Mouse (Mus musculus): ENCODE measurements at regions not wholly inside any gene's neighbourhood (a gene's known extent, or its start where the extent isn't known, plus 50 kb on each side); places are given as distances from the start of the nearest gene placed in this dataset.
"Not testable (repeated sequence)": the region's sequence is repeated elsewhere in the genome, so short reads cannot be mapped to it uniquely, and the experiment has no call there.

- WGBS: 31% methylated on average over 11 of the region's 12 CpGs
- no peak overlapping the region for H3K4me3 ChIP-seq (ENCODE audit: low read depth, low read length)
- DNase-seq (ENCODE audit: low spot score) (no peak), ATAC-seq (ENCODE audit: low FRiP score, low TSS enrichment) (no peak)
- no peak overlapping the region for H3K27ac ChIP-seq (replicated peaks)
- no peak overlapping the region for H3K4me2 ChIP-seq (replicated peaks; ENCODE audit: low read depth)
- no peaks in the 10 kb centered on the region for H3K4me1 ChIP-seq (replicated peaks; ENCODE audit: control insufficient read depth, insufficient read depth)
- H3K9me3 ChIP-seq (ENCODE audit: control insufficient read depth, low read length): no peaks in the 10 kb centered on the region
- H3K9ac ChIP-seq (ENCODE audit: low read length): no peak overlapping the region
- no peak for TF ChIP-seq CTCF (IDR thresholded peaks at IDR 0.05; ENCODE audit: low read depth)
- TF ChIP-seq EP300 (optimal IDR thresholded peaks at IDR 0.05): no peak
- no peaks in the 10 kb centered on the region for H3K36me3 ChIP-seq (ENCODE audit: control insufficient read depth, insufficient read depth, low read length)
- no peaks in the 10 kb centered on the region for H3K27me3 ChIP-seq (ENCODE audit: control insufficient read depth, insufficient read depth, low read length)
Observed at GRCm38 (mm10) chr17:13479572-13480063, 125.2 kb downstream of the Tcp10c start.

GRCm38 (mm10) chr17:13481445-13482085 lies 127.2 kb downstream of the Tcp10c start:
- H3K27me3 ChIP-seq (ENCODE audit: control insufficient read depth, insufficient read depth, low read length): no peaks in the 10 kb centered on the region
- TF ChIP-seq CTCF (IDR thresholded peaks at IDR 0.05; ENCODE audit: low read depth) (no peak), EP300 (optimal IDR thresholded peaks at IDR 0.05) (no peak)
- H3K9ac ChIP-seq (ENCODE audit: low read length): no peak overlapping the region
- no peak overlapping the region for H3K27ac ChIP-seq (replicated peaks)
- H3K4me2 ChIP-seq (replicated peaks; ENCODE audit: low read depth): no peak overlapping the region
- DNase-seq (ENCODE audit: low spot score): no peak
- 82% methylated on average over 7 of the region's 7 CpGs for WGBS
- H3K36me3 ChIP-seq (ENCODE audit: control insufficient read depth, insufficient read depth, low read length): no peaks in the 10 kb centered on the region
- no peaks in the 10 kb centered on the region for H3K4me1 ChIP-seq (replicated peaks; ENCODE audit: control insufficient read depth, insufficient read depth)
- H3K9me3 ChIP-seq (ENCODE audit: control insufficient read depth, low read length): no peaks in the 10 kb centered on the region
- no peak overlapping the region for H3K4me3 ChIP-seq (ENCODE audit: low read depth, low read length)
- no peak for ATAC-seq (ENCODE audit: low FRiP score, low TSS enrichment)

- Histone ChIP-seq H3K9ac (ENCODE audit: low read length) (no peak overlapping the region), H3K27ac (replicated peaks) (no peak overlapping the region), H3K4me3 (ENCODE audit: low read depth, low read length) (no peak overlapping the region), H3K36me3 (ENCODE audit: control insufficient read depth, insufficient read depth, low read length) (no peaks in the 10 kb centered on the region), H3K4me2 (replicated peaks; ENCODE audit: low read depth) (no peak overlapping the region), H3K4me1 (replicated peaks; ENCODE audit: control insufficient read depth, insufficient read depth) (no peaks in the 10 kb centered on the region), H3K9me3 (ENCODE audit: control insufficient read depth, low read length) (no peaks in the 10 kb centered on the region), H3K27me3 (ENCODE audit: control insufficient read depth, insufficient read depth, low read length) (no peaks in the 10 kb centered on the region)
- DNase-seq (ENCODE audit: low spot score) (no peak), ATAC-seq (ENCODE audit: low FRiP score, low TSS enrichment) (no peak)
- 70% methylated on average over 3 of the region's 3 CpGs for WGBS
- no peak for TF ChIP-seq CTCF (IDR thresholded peaks at IDR 0.05; ENCODE audit: low read depth)
- TF ChIP-seq EP300 (optimal IDR thresholded peaks at IDR 0.05): no peak
Observed at GRCm38 (mm10) chr17:13482136-13482535, 127.8 kb downstream of the Tcp10c start.

- no peak overlapping the region for H3K4me2 ChIP-seq (replicated peaks; ENCODE audit: low read depth)
- H3K9me3 ChIP-seq (ENCODE audit: control insufficient read depth, low read length): no peaks in the 10 kb centered on the region
- no peaks in the 10 kb centered on the region for H3K27me3 ChIP-seq (ENCODE audit: control insufficient read depth, insufficient read depth, low read length)
- no peak overlapping the region for H3K27ac ChIP-seq (replicated peaks)
- H3K9ac ChIP-seq (ENCODE audit: low read length): no peak overlapping the region
- H3K4me1 ChIP-seq (replicated peaks; ENCODE audit: control insufficient read depth, insufficient read depth): no peaks in the 10 kb centered on the region; the same call in 1 of the 2 replicates
- ATAC-seq (ENCODE audit: low FRiP score, low TSS enrichment): no peak
- no peaks in the 10 kb centered on the region for H3K36me3 ChIP-seq (ENCODE audit: control insufficient read depth, insufficient read depth, low read length)
- 80% methylated on average over 10 of the region's 10 CpGs for WGBS
- no peak for TF ChIP-seq EP300 (optimal IDR thresholded peaks at IDR 0.05)
- TF ChIP-seq CTCF (IDR thresholded peaks at IDR 0.05; ENCODE audit: low read depth): no peak
- DNase-seq (ENCODE audit: low spot score): no peak
- no peak overlapping the region for H3K4me3 ChIP-seq (ENCODE audit: low read depth, low read length)
Observed at GRCm38 (mm10) chr17:13487291-13488215, 133.2 kb downstream of the Tcp10c start.

GRCm38 (mm10) chr17:13488608-13489324 lies 134.4 kb downstream of the Tcp10c start:
- Histone ChIP-seq H3K9me3 (ENCODE audit: control insufficient read depth, low read length) (no peaks in the 10 kb centered on the region), H3K27ac (replicated peaks) (no peak overlapping the region), H3K9ac (ENCODE audit: low read length) (no peak overlapping the region), H3K4me3 (ENCODE audit: low read depth, low read length) (no peak overlapping the region), H3K4me2 (replicated peaks; ENCODE audit: low read depth) (no peak overlapping the region), H3K4me1 (replicated peaks; ENCODE audit: control insufficient read depth, insufficient read depth) (no peaks in the 10 kb centered on the region; the same call in 1 of the 2 replicates), H3K27me3 (ENCODE audit: control insufficient read depth, insufficient read depth, low read length) (no peaks in the 10 kb centered on the region), H3K36me3 (ENCODE audit: control insufficient read depth, insufficient read depth, low read length) (no peaks in the 10 kb centered on the region)
- 51% methylated on average over 9 of the region's 9 CpGs for WGBS
- ATAC-seq (ENCODE audit: low FRiP score, low TSS enrichment) (peak; percentile 64), DNase-seq (ENCODE audit: low spot score) (peak; percentile 57)
- TF ChIP-seq EP300 (optimal IDR thresholded peaks at IDR 0.05) (no peak), CTCF (IDR thresholded peaks at IDR 0.05; ENCODE audit: low read depth) (no peak)

- not testable (repeated sequence) for ATAC-seq (ENCODE audit: low FRiP score, low TSS enrichment); H3K4me3 ChIP-seq (ENCODE audit: low read depth, low read length); H3K9ac ChIP-seq (ENCODE audit: low read length); DNase-seq (ENCODE audit: low spot score); H3K4me2 ChIP-seq (replicated peaks; ENCODE audit: low read depth); H3K4me1 ChIP-seq (replicated peaks; ENCODE audit: control insufficient read depth, insufficient read depth); H3K27ac ChIP-seq (replicated peaks); H3K36me3 ChIP-seq (ENCODE audit: control insufficient read depth, insufficient read depth, low read length); H3K27me3 ChIP-seq (ENCODE audit: control insufficient read depth, insufficient read depth, low read length); H3K9me3 ChIP-seq (ENCODE audit: control insufficient read depth, low read length)
- 100% methylated on average over 1 of the region's 1 CpGs for WGBS
Observed at GRCm38 (mm10) chr17:13492239-13492638, 137.9 kb downstream of the Tcp10c start.

GRCm38 (mm10) chr17:13492649-13493277 lies 138.4 kb downstream of the Tcp10c start:
- H3K27me3 ChIP-seq (ENCODE audit: control insufficient read depth, insufficient read depth, low read length); H3K4me3 ChIP-seq (ENCODE audit: low read depth, low read length); H3K36me3 ChIP-seq (ENCODE audit: control insufficient read depth, insufficient read depth, low read length); H3K4me2 ChIP-seq (replicated peaks; ENCODE audit: low read depth); H3K9ac ChIP-seq (ENCODE audit: low read length); H3K27ac ChIP-seq (replicated peaks); H3K9me3 ChIP-seq (ENCODE audit: control insufficient read depth, low read length); H3K4me1 ChIP-seq (replicated peaks; ENCODE audit: control insufficient read depth, insufficient read depth): not testable (repeated sequence)
- ATAC-seq (ENCODE audit: low FRiP score, low TSS enrichment): peak; percentile 72
- peak; percentile 46 for DNase-seq (ENCODE audit: low spot score)
- WGBS: 10% methylated on average over 3 of the region's 7 CpGs

- not testable (repeated sequence) for H3K4me1 ChIP-seq (replicated peaks; ENCODE audit: control insufficient read depth, insufficient read depth); ATAC-seq (ENCODE audit: low FRiP score, low TSS enrichment); H3K36me3 ChIP-seq (ENCODE audit: control insufficient read depth, insufficient read depth, low read length); H3K27ac ChIP-seq (replicated peaks); H3K4me3 ChIP-seq (ENCODE audit: low read depth, low read length); H3K9me3 ChIP-seq (ENCODE audit: control insufficient read depth, low read length); DNase-seq (ENCODE audit: low spot score); H3K4me2 ChIP-seq (replicated peaks; ENCODE audit: low read depth); H3K27me3 ChIP-seq (ENCODE audit: control insufficient read depth, insufficient read depth, low read length); H3K9ac ChIP-seq (ENCODE audit: low read length)
- 81% methylated on average over 3 of the region's 3 CpGs for WGBS
Observed at GRCm38 (mm10) chr17:13493866-13494265, 139.5 kb downstream of the Tcp10c start.

Data from stomach, postnatal 0 days (tissue).